Mouse (Mus musculus): Measurements from ENCODE around the gene Rhbg.

DNA sequence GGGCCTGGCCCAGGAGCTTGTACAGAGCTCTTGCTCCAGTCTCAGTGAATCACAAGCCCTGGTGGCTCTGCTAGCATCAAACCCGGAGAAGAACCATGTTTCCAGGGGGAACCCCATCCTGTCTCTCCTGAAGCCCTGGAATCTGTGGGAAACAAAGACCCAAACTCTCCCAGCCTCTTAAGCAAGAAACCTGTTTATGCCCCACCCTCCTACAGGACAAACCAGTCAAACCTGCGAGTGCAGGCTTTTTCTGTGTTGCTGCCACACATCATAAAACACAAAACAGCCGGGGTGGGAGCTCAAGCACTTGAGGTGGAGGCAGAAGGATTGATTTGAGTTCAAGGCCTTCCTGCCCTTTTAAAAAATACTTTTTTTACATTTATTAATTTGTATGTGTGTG lies 7.8 kb upstream of the Rhbg start:
- TF ChIP-seq FOSL1 (IDR thresholded peaks at IDR 0.05; ENCODE audit: insufficient read depth, low read length, poor library complexity, severe bottlenecking) (no peak), CTCF (IDR thresholded peaks at IDR 0.05; ENCODE audit: control insufficient read depth, insufficient read depth, insufficient read length) (no peak), USF1 (IDR thresholded peaks at IDR 0.05; ENCODE audit: low read depth) (no peak), MYOG (IDR thresholded peaks at IDR 0.05; ENCODE audit: control insufficient read depth, extremely low read depth, insufficient read length) (no peak), MAX (IDR thresholded peaks at IDR 0.05) (no peak), MYOD1 (IDR thresholded peaks at IDR 0.05; ENCODE audit: control insufficient read depth, insufficient read length, low read depth) (no peak)

Data from C2C12 (cell line).